Mouse (Mus musculus): ENCODE data around the gene Nadk2. TPM values are rescaled to one million over a fixed set of nuclear protein-coding genes. Genes with fewer than 3 reads are reported as not detected.

Nadk2 gene
- polyA plus RNA-seq, 1 experiment from 2014 or later: 44.6 TPM

GRCm38 (mm10) chr15:9093598-9094365 is 22.7 kb downstream of the Nadk2 start:
- H3K4me1 ChIP-seq (replicated peaks; ENCODE audit: control insufficient read depth, insufficient read depth, low read length): peaks cover 13% of the 10 kb centered on the region
- H3K4me3 ChIP-seq (ENCODE audit: low read depth, low read length): no peak overlapping the region
- DNase-seq (ENCODE audit: low spot score) (no peak), ATAC-seq (replicated peaks; ENCODE audit: low FRiP score, low TSS enrichment, low read depth) (peak; percentile 51)
- 64% methylated on average over 11 of the region's 11 CpGs for WGBS
- no peak overlapping the region for H3K27ac ChIP-seq (ENCODE audit: low read depth)
- H3K27me3 ChIP-seq (replicated peaks; ENCODE audit: control insufficient read depth, insufficient read depth, low read length): no peaks in the 10 kb centered on the region
- no peaks in the 10 kb centered on the region for H3K9me3 ChIP-seq (ENCODE audit: control insufficient read depth, low read length)
- 0 out of 2 replicates have a peak overlapping the region, but pooled peaks have one; percentile 30 for H3K4me2 ChIP-seq (ENCODE audit: low read length)
- no peak overlapping the region for H3K9ac ChIP-seq (ENCODE audit: low read length)
- peaks cover 54% of the 10 kb centered on the region for H3K36me3 ChIP-seq (ENCODE audit: control insufficient read depth, insufficient read depth, low read length)

- Histone ChIP-seq H3K9ac (ENCODE audit: low read length) (no peak overlapping the region), H3K36me3 (ENCODE audit: control insufficient read depth, insufficient read depth, low read length) (peaks cover 60% of the 10 kb centered on the region), H3K9me3 (ENCODE audit: control insufficient read depth, low read length) (no peaks in the 10 kb centered on the region), H3K27me3 (replicated peaks; ENCODE audit: control insufficient read depth, insufficient read depth, low read length) (no peaks in the 10 kb centered on the region), H3K4me3 (ENCODE audit: low read depth, low read length) (no peak overlapping the region), H3K4me2 (ENCODE audit: low read length) (peak overlapping the region; percentile 30), H3K4me1 (replicated peaks; ENCODE audit: control insufficient read depth, insufficient read depth, low read length) (peaks cover 13% of the 10 kb centered on the region), H3K27ac (ENCODE audit: low read depth) (no peak overlapping the region)
- DNase-seq (ENCODE audit: low spot score) (peak; percentile 72), ATAC-seq (replicated peaks; ENCODE audit: low FRiP score, low TSS enrichment, low read depth) (peak; percentile 89)
- 6% methylated on average over 13 of the region's 13 CpGs for WGBS
Measured at GRCm38 (mm10) chr15:9094366-9094750, 23.3 kb downstream of the Nadk2 start.

- peaks cover 10% of the 10 kb centered on the region for H3K4me1 ChIP-seq (replicated peaks; ENCODE audit: control insufficient read depth, insufficient read depth, low read length)
- no peak overlapping the region for H3K4me2 ChIP-seq (ENCODE audit: low read length)
- H3K36me3 ChIP-seq (ENCODE audit: control insufficient read depth, insufficient read depth, low read length): peaks cover 73% of the 10 kb centered on the region
- H3K9me3 ChIP-seq (ENCODE audit: control insufficient read depth, low read length): no peaks in the 10 kb centered on the region
- ATAC-seq (replicated peaks; ENCODE audit: low FRiP score, low TSS enrichment, low read depth) (no peak), DNase-seq (ENCODE audit: low spot score) (no peak)
- H3K4me3 ChIP-seq (ENCODE audit: low read depth, low read length): no peak overlapping the region
- no peak overlapping the region for H3K9ac ChIP-seq (ENCODE audit: low read length)
- H3K27me3 ChIP-seq (replicated peaks; ENCODE audit: control insufficient read depth, insufficient read depth, low read length): no peaks in the 10 kb centered on the region
- WGBS: 86% methylated on average over 4 of the region's 4 CpGs
- H3K27ac ChIP-seq (ENCODE audit: low read depth): no peak overlapping the region
Measured at GRCm38 (mm10) chr15:9096865-9097264, 25.8 kb downstream of the Nadk2 start.

GRCm38 (mm10) chr15:9100446-9101077 is 29.5 kb downstream of the Nadk2 start:
- Histone ChIP-seq H3K36me3 (ENCODE audit: control insufficient read depth, insufficient read depth, low read length) (peaks cover 84% of the 10 kb centered on the region), H3K9me3 (ENCODE audit: control insufficient read depth, low read length) (no peaks in the 10 kb centered on the region), H3K9ac (ENCODE audit: low read length) (no peak overlapping the region), H3K4me1 (replicated peaks; ENCODE audit: control insufficient read depth, insufficient read depth, low read length) (no peaks in the 10 kb centered on the region), H3K4me2 (ENCODE audit: low read length) (no peak overlapping the region), H3K4me3 (ENCODE audit: low read depth, low read length) (no peak overlapping the region), H3K27me3 (replicated peaks; ENCODE audit: control insufficient read depth, insufficient read depth, low read length) (no peaks in the 10 kb centered on the region), H3K27ac (ENCODE audit: low read depth) (no peak overlapping the region)
- DNase-seq (ENCODE audit: low spot score) (peak; percentile 29), ATAC-seq (replicated peaks; ENCODE audit: low FRiP score, low TSS enrichment, low read depth) (no peak)
- 92% methylated on average over 10 of the region's 10 CpGs for WGBS

DNA sequence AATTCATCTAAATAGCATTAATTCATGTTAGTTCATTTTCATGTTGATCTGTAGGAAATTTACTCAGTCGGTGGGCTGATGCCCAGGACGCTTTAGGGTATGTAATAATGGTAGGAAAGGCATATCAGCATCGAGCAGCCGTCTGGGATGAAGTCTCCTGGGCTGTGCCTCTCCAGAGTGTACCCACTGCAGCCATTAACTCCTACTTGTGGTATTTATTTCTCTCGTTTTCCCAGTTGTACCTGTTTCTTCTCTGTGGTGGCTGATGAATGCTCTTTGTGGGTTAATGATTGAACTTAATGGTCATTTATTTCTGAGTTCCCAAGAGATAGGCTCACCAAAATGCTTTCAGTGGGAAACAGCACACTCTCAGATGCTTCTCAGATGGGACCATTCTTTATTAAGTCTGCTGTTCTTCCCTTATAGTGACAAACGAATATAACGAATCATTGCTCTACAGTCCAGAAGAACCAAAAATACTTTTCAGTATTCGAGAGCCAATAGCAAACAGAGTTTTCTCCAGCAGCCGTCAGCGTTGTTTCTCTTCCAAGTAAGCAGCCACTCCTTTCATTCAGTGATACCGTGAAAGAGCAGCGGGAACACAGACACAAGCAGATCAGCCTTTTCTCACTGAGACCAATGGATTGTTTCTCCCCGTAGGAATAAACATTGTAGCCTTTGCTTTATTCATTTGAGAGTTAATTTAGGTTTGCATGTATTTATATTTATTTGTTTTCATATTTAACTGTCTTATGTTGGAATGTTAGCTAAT is 35.4 kb downstream of the Nadk2 start:
- peaks cover 61% of the 10 kb centered on the region for H3K36me3 ChIP-seq (ENCODE audit: control insufficient read depth, insufficient read depth, low read length)
- 68% methylated on average over 13 of the region's 13 CpGs for WGBS
- no peak overlapping the region for H3K27ac ChIP-seq (ENCODE audit: low read depth)
- no peak overlapping the region for H3K4me3 ChIP-seq (ENCODE audit: low read depth, low read length)
- no peak overlapping the region for H3K4me2 ChIP-seq (ENCODE audit: low read length)
- H3K4me1 ChIP-seq (replicated peaks; ENCODE audit: control insufficient read depth, insufficient read depth, low read length): no peaks in the 10 kb centered on the region
- ATAC-seq (replicated peaks; ENCODE audit: low FRiP score, low TSS enrichment, low read depth) (0 out of 2 replicates have a peak, but pooled peaks have one; percentile 44), DNase-seq (ENCODE audit: low spot score) (peak; percentile 46)
- H3K27me3 ChIP-seq (replicated peaks; ENCODE audit: control insufficient read depth, insufficient read depth, low read length): no peaks in the 10 kb centered on the region
- H3K9ac ChIP-seq (ENCODE audit: low read length): no peak overlapping the region
- no peaks in the 10 kb centered on the region for H3K9me3 ChIP-seq (ENCODE audit: control insufficient read depth, low read length)

DNA sequence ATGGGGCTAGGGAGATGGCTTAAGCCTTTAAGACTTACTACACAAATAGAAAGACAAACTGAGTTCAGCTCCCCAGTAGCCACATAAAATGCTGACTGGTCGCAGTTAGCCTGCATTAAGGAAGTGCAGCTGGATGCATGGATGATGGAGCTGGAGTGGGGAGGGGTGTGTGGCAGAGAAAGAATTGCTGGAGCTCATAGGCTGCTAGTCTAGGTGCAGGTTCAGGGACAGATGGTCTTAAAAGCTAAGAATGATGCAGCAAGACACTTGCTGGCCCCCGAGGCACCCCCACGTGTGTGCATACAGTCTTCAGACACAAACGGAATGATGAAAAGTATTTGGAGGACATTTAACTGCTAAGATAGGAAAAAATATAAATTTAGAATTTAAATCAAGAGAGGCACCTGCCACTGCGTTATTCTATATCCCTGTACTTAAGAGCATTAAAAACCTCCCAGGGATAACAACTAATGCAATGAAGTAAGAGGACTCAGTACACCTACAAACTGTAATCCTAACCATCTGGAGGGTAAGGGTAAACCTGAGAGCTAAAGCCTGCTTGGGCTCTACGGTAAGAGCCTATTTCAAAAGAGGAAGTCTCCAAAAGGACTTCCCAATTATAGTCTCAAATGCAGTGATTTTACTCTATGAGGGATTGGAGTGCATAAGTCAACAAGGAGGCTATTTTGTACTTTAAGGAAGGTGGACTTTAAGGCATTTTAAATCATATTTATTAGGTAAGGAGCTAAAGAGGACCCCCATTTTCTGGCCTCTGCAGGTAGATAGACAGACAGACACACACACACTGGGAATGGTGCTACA is 39.7 kb downstream of the Nadk2 start:
- peaks cover 3% of the 10 kb centered on the region; the same call in 1 of the 2 replicates for H3K4me1 ChIP-seq (replicated peaks; ENCODE audit: control insufficient read depth, insufficient read depth, low read length)
- H3K36me3 ChIP-seq (ENCODE audit: control insufficient read depth, insufficient read depth, low read length): peaks cover 68% of the 10 kb centered on the region
- no peak overlapping the region for H3K9ac ChIP-seq (ENCODE audit: low read length)
- DNase-seq (ENCODE audit: low spot score) (peak; percentile 42), ATAC-seq (replicated peaks; ENCODE audit: low FRiP score, low TSS enrichment, low read depth) (no peak)
- WGBS: 85% methylated on average over 6 of the region's 6 CpGs
- no peak overlapping the region for H3K4me2 ChIP-seq (ENCODE audit: low read length)
- no peak overlapping the region for H3K27ac ChIP-seq (ENCODE audit: low read depth)
- H3K27me3 ChIP-seq (replicated peaks; ENCODE audit: control insufficient read depth, insufficient read depth, low read length): no peaks in the 10 kb centered on the region
- no peak overlapping the region for H3K4me3 ChIP-seq (ENCODE audit: low read depth, low read length)
- H3K9me3 ChIP-seq (ENCODE audit: control insufficient read depth, low read length): no peaks in the 10 kb centered on the region

DNA sequence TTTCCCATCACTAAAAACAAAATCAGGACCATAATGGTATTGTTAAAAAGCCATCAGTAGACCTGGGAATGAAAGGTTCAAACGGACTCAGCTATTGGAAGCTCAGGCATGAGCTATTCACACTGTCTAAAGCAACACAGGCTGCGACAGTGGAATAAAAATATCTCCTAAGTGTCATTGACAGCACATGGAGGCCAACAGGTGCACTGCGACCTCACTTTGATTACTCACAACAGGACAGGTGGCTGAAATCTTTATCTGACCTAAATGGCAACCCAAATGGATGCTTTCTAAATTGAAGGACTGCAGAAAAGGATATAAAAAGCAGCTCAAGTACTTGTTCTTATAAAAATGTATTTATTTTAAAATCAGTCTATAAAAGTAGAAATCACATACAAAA is 40.6 kb downstream of the Nadk2 start:
- ATAC-seq (replicated peaks; ENCODE audit: low FRiP score, low TSS enrichment, low read depth): no peak
- Histone ChIP-seq H3K9me3 (ENCODE audit: control insufficient read depth, low read length) (no peaks in the 10 kb centered on the region), H3K4me2 (ENCODE audit: low read length) (no peak overlapping the region), H3K9ac (ENCODE audit: low read length) (no peak overlapping the region), H3K27me3 (replicated peaks; ENCODE audit: control insufficient read depth, insufficient read depth, low read length) (no peaks in the 10 kb centered on the region), H3K27ac (ENCODE audit: low read depth) (no peak overlapping the region), H3K36me3 (ENCODE audit: control insufficient read depth, insufficient read depth, low read length) (peaks cover 75% of the 10 kb centered on the region), H3K4me3 (ENCODE audit: low read depth, low read length) (no peak overlapping the region), H3K4me1 (replicated peaks; ENCODE audit: control insufficient read depth, insufficient read depth, low read length) (peaks cover 3% of the 10 kb centered on the region; the same call in 1 of the 2 replicates)
- WGBS: 85% methylated on average over 3 of the region's 3 CpGs
- peak; percentile 39 for DNase-seq (ENCODE audit: low spot score)

DNA sequence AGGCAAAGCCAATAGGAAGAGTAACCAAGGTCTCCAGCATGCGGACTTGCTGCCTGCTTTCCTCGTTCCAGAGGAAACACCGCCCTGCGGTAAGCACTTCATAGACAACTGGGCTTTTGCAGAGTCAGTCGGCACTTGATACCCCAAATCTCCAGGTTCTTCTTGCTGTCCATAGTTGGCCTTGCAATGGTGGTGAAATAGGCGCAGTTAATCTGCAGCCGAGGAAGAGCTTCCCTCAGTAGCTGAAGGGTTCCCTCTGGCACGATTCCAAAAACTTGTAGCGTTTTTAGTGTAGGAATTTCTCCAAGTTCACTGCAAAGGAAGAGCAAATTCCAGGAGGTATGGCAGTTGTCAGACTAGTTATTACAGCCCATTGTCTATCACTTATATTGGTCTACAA is 42.5 kb downstream of the Nadk2 start:
- Histone ChIP-seq H3K36me3 (ENCODE audit: control insufficient read depth, insufficient read depth, low read length) (peaks cover 75% of the 10 kb centered on the region), H3K4me1 (replicated peaks; ENCODE audit: control insufficient read depth, insufficient read depth, low read length) (peaks cover 3% of the 10 kb centered on the region; the same call in 1 of the 2 replicates), H3K9ac (ENCODE audit: low read length) (no peak overlapping the region), H3K4me2 (ENCODE audit: low read length) (no peak overlapping the region), H3K27ac (ENCODE audit: low read depth) (no peak overlapping the region), H3K9me3 (ENCODE audit: control insufficient read depth, low read length) (no peaks in the 10 kb centered on the region), H3K4me3 (ENCODE audit: low read depth, low read length) (no peak overlapping the region), H3K27me3 (replicated peaks; ENCODE audit: control insufficient read depth, insufficient read depth, low read length) (no peaks in the 10 kb centered on the region)
- ATAC-seq (replicated peaks; ENCODE audit: low FRiP score, low TSS enrichment, low read depth): no peak; the same call in 1 of the 2 replicates
- DNase-seq (ENCODE audit: low spot score): peak; percentile 49
- 69% methylated on average over 9 of the region's 9 CpGs for WGBS

All from intestine, embryonic 14.5 days (tissue).